Mouse (Mus musculus): ENCODE measurements at regions not wholly inside any gene's neighbourhood (a gene's known extent, or its start where the extent isn't known, plus 50 kb on each side); places are given as distances from the start of the nearest gene placed in this dataset.

GRCm38 (mm10) chr2:128515701-128516100 lies 75.3 kb upstream of the Spdye4c start:
- TF ChIP-seq CTCF (IDR thresholded peaks at IDR 0.05; ENCODE audit: low read depth, low read length) (no peak), POLR2A (IDR thresholded peaks at IDR 0.05; ENCODE audit: borderline replicate concordance, low read depth, low read length) (no peak)

Data from bone marrow macrophage, adult 2 months (primary cell).